In the genomic region with DNA sequence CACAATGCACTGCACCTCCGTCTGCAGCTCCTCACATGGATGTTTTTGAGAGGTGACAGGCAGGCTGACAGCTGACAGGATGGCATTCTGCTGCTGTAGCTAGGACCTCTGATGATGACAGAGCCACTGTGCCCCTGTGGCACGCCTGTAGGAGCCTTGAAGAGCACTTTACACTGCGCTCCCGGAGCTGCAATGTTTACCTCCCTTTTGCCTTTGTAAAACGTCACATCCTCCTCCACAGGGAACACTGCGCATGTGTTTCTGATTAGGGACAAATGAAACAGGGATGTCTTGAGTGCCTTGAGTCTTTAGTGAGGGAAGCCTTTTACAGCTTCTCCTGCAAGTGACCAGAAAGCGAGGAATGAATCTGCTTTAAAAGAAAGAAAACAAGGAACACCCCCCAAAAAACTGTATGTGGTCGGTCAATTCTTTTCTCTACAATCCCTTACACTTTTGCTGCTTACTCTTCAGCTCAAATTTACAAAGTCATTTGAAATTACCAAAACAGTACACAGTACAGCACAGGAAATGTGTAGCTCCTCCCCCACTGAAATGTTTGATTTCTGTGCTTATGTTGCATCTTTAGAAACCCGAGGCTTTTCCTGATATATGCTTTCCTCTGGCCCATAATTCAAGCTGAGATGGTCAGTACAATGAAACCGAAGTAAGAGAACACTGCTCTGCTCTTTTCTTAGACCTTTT, we compare ENCODE assay signal across 11 mouse cellular contexts.
DNase-seq lines count a peak whose midpoint lies in the region; ATAC-seq and TF ChIP-seq lines count a peak whose summit lies in the region.
"Had no signal": no experiment of that assay in that cellular context is flagged by ENCODE, and none has a peak within 500 bp of the region (broad histone marks: within the 10 kb centered on the region; RNA-seq: fewer than 3 reads in every experiment).

No protein-coding gene starts in this region.

- H3K9me3 ChIP-seq in forebrain, embryonic 13.5 days (replicated peaks): no peaks in the 10 kb centered on the region
- H3K9me3 ChIP-seq in forebrain, embryonic 15.5 days: no peaks in the 10 kb centered on the region
- H3K9me3 ChIP-seq in ES-E14 (ENCODE audit: control insufficient read depth, insufficient read depth, low read depth, low read length): no peaks in the 10 kb centered on the region
- no peaks in the 10 kb centered on the region for H3K9me3 ChIP-seq in hindbrain, embryonic 11.5 days (ENCODE audit: control insufficient read depth, low read length)

- DNase-seq in ES-E14 (ENCODE audit: low read depth, low spot score): no peak
- DNase-seq in hindbrain, embryonic 11.5 days (ENCODE audit: low spot score): peak; percentile 53
- DNase-seq in lung, postnatal 25 days (ENCODE audit: low spot score): peak; percentile 49
- DNase-seq in thymus, postnatal 0 days (ENCODE audit: low spot score): no peak
- no peak for DNase-seq in gastrocnemius, postnatal 14 days
- DNase-seq: cerebellum, postnatal 10 days had no signal

- no peak for ATAC-seq in forebrain, embryonic 13.5 days
- no peak for ATAC-seq in forebrain, embryonic 15.5 days (replicated peaks)
- 0 out of 2 replicates have a peak, but pooled peaks have one; percentile 19 for ATAC-seq in hindbrain, embryonic 11.5 days (ENCODE audit: low FRiP score)
- ATAC-seq in erythroblast, adult 5-6 weeks (replicated peaks; ENCODE audit: low FRiP score, poor library complexity, severe bottlenecking): no peak

- intact Hi-C loops in gastrocnemius, postnatal 14 days (cut with DNase I; ENCODE audit: low total_unique reads): no loop called here

- WGBS in forebrain, embryonic 13.5 days: 74% methylated on average over 10 of the region's 10 CpGs
- 71% methylated on average over 10 of the region's 10 CpGs for WGBS in forebrain, embryonic 15.5 days
- WGBS in hindbrain, embryonic 11.5 days: 64% methylated on average over 10 of the region's 10 CpGs

- no peak overlapping the region for H3K9ac ChIP-seq in forebrain, embryonic 13.5 days
- no peak overlapping the region for H3K9ac ChIP-seq in forebrain, embryonic 15.5 days (replicated peaks)
- peak overlapping the region; percentile 10; the same call in 1 of the 2 replicates for H3K9ac ChIP-seq in ES-E14 (ENCODE audit: insufficient read depth, low read depth, low read length, poor library complexity, severe bottlenecking)
- no peak overlapping the region for H3K9ac ChIP-seq in hindbrain, embryonic 11.5 days (ENCODE audit: low read depth, low read length)

- no peak overlapping the region for H3K4me2 ChIP-seq in forebrain, embryonic 13.5 days
- H3K4me2 ChIP-seq in forebrain, embryonic 15.5 days (replicated peaks): no peak overlapping the region
- H3K4me2 ChIP-seq in hindbrain, embryonic 11.5 days (replicated peaks; ENCODE audit: low read depth, low read length): no peak overlapping the region
- H3K4me2 ChIP-seq: liver, embryonic 11.5 days had no signal

- peaks cover 8% of the 10 kb centered on the region; the same call in 1 of the 2 replicates for H3K36me3 ChIP-seq in forebrain, embryonic 13.5 days (ENCODE audit: poor library complexity, severe bottlenecking)
- H3K36me3 ChIP-seq in forebrain, embryonic 15.5 days: no peaks in the 10 kb centered on the region
- no peaks in the 10 kb centered on the region; the same call in 1 of the 2 replicates for H3K36me3 ChIP-seq in ES-E14 (ENCODE audit: control insufficient read depth, insufficient read depth, low read length, poor library complexity, severe bottlenecking)
- no peaks in the 10 kb centered on the region for H3K36me3 ChIP-seq in hindbrain, embryonic 11.5 days (ENCODE audit: control insufficient read depth, insufficient read depth, low read length)

- in situ Hi-C loops in ES-E14 (cut with MboI; ENCODE audit: low sequenced_read_pairs in 2 of 2, unreplicated experiment in 2 of 2): no loop called here

- no peaks in the 10 kb centered on the region for H3K27me3 ChIP-seq in forebrain, embryonic 13.5 days
- no peaks in the 10 kb centered on the region for H3K27me3 ChIP-seq in forebrain, embryonic 15.5 days
- no peaks in the 10 kb centered on the region for H3K27me3 ChIP-seq in hindbrain, embryonic 11.5 days (ENCODE audit: control insufficient read depth, insufficient read depth, low read length)

- H3K27ac ChIP-seq in forebrain, embryonic 13.5 days: 0 out of 2 replicates have a peak overlapping the region, but pooled peaks have one; percentile 7
- no peak overlapping the region for H3K27ac ChIP-seq in forebrain, embryonic 15.5 days (replicated peaks)
- H3K27ac ChIP-seq in ES-E14 (ENCODE audit: insufficient read depth, low read depth, low read length, poor library complexity, severe bottlenecking): no peak overlapping the region
- H3K27ac ChIP-seq in hindbrain, embryonic 11.5 days (ENCODE audit: low read depth, low read length): peak overlapping the region; percentile 47
- H3K27ac ChIP-seq: stomach, postnatal 0 days had no signal

- 0 out of 2 replicates have a peak, but pooled peaks cover 5% of the 10 kb centered on the region for H3K4me1 ChIP-seq in forebrain, embryonic 13.5 days
- H3K4me1 ChIP-seq in forebrain, embryonic 15.5 days: no peaks in the 10 kb centered on the region
- H3K4me1 ChIP-seq in ES-E14 (ENCODE audit: control insufficient read depth in 2 of 2, insufficient read depth in 2 of 2, low read length in 2 of 2, poor library complexity in 1 of 2): no peaks in the 10 kb centered on the region
- no peaks in the 10 kb centered on the region for H3K4me1 ChIP-seq in hindbrain, embryonic 11.5 days (replicated peaks; ENCODE audit: control insufficient read depth, insufficient read depth, low read length)

- H3K4me3 ChIP-seq in forebrain, embryonic 13.5 days: no peak overlapping the region
- H3K4me3 ChIP-seq in forebrain, embryonic 15.5 days: no peak overlapping the region
- H3K4me3 ChIP-seq in ES-E14 (ENCODE audit: insufficient read depth in 1 of 2, low read depth in 1 of 2, low read length in 2 of 2, poor library complexity in 1 of 2, severe bottlenecking in 1 of 2): no peak overlapping the region
- no peak overlapping the region for H3K4me3 ChIP-seq in hindbrain, embryonic 11.5 days (ENCODE audit: low read depth, low read length)

TF ChIP-seq in ES-E14, 5 proteins besides CTCF, POLR2A, EP300 and RAD21:
- TF ChIP-seq ZC3H11A (IDR thresholded peaks at IDR 0.05; ENCODE audit: borderline replicate concordance, low read depth, low read length) (no peak), HCFC1 (IDR thresholded peaks at IDR 0.05; ENCODE audit: borderline replicate concordance, insufficient read depth, low read length) (no peak), CHD2 (IDR thresholded peaks at IDR 0.05; ENCODE audit: low read depth, low read length) (no peak), MAFK (IDR thresholded peaks at IDR 0.05; ENCODE audit: insufficient read depth, low read depth, low read length) (no peak), ZNF384 (IDR thresholded peaks at IDR 0.05; ENCODE audit: low read depth, low read length) (no peak)

Comparison
In these comparisons a context has a peak if more than half of its experiments do, and no peak if none do; other contexts are left out.
1. H3K27ac ChIP-seq: peak in forebrain, embryonic 13.5 days (single experiment) and hindbrain, embryonic 11.5 days (single experiment); none in forebrain, embryonic 15.5 days (single experiment) and ES-E14 (single experiment).
2. DNase-seq: peak in hindbrain, embryonic 11.5 days (single experiment) and lung, postnatal 25 days (single experiment); none in ES-E14 (single experiment), thymus, postnatal 0 days (single experiment) and gastrocnemius, postnatal 14 days (single experiment).